Mouse (Mus musculus) neural tube, embryonic 15.5 days (tissue): ENCODE measurements around the gene Dhx32. TPM values are rescaled to one million over a fixed set of nuclear protein-coding genes. Genes with fewer than 3 reads are reported as not detected.

ENCODE experiments used
- ATAC-seq: fragments of 200-750 bp; cut with Nextera tagmentation; 2 replicates; pipeline ENCODE4 v1.8.0; 2017; ENCODE audit warnings: mild to moderate bottlenecking, moderate TSS enrichment, moderate library complexity; ENCODE audit not compliant: low FRiP score
- H3K27ac ChIP-seq: fragments of 300-500 bp; sonication (generic); replicated peaks from 2 replicates; pipeline ENCODE4 v1.5.1; 2015; ENCODE audit warnings: mild to moderate bottlenecking, inconsistent platforms
- H3K27me3 ChIP-seq: fragments of 300-500 bp; sonication (generic); replicated peaks from 2 replicates; pipeline ENCODE4 v1.6.1; 2015; ENCODE audit warnings: inconsistent platforms
- H3K36me3 ChIP-seq: fragments of 300-500 bp; sonication (generic); 2 replicates; pipeline ENCODE4 v1.6.1; 2015; ENCODE audit warnings: inconsistent platforms
- H3K4me1 ChIP-seq: fragments of 300-500 bp; sonication (generic); 2 replicates; pipeline ENCODE4 v1.6.1; 2015; ENCODE audit warnings: inconsistent platforms
- H3K4me2 ChIP-seq: fragments of 300-500 bp; sonication (generic); 2 replicates; pipeline ENCODE4 v1.6.1; 2015; ENCODE audit warnings: inconsistent platforms, mild to moderate bottlenecking, moderate library complexity
- H3K4me3 ChIP-seq: fragments of 300-500 bp; sonication (generic); replicated peaks from 2 replicates; pipeline ENCODE4 v1.5.1; 2015; ENCODE audit warnings: mild to moderate bottlenecking, inconsistent platforms
- H3K9ac ChIP-seq: fragments of 300-500 bp; sonication (generic); replicated peaks from 2 replicates; pipeline ENCODE4 v1.6.1; 2015; ENCODE audit warnings: mild to moderate bottlenecking, inconsistent platforms
- H3K9me3 ChIP-seq: fragments of 300-500 bp; sonication (generic); replicated peaks from 2 replicates; pipeline ENCODE4 v1.6.1; 2016; ENCODE audit warnings: inconsistent platforms
- WGBS: fragments of 180-500 bp; shearing (Covaris S2); methylation state at CpG from one replicate; pipeline ENCODE4 v1.1.7; 2015; ENCODE audit warnings: mixed read lengths; 5-methylcytosine and 5-hydroxymethylcytosine counted together
- polyA plus RNA-seq: library from polyadenylated mRNA; unstranded; fragments of >200 nt; fragmentation: Nextera tagmentation; extraction: Ambion mirVana; gene quantifications from 2 replicates; pipeline ENCODE4 v1.2.1, GENCODE M21; 2015

Gene Dhx32
- polyA plus RNA-seq, 1 experiment from 2014 or later, result 37.4 TPM

DNA sequence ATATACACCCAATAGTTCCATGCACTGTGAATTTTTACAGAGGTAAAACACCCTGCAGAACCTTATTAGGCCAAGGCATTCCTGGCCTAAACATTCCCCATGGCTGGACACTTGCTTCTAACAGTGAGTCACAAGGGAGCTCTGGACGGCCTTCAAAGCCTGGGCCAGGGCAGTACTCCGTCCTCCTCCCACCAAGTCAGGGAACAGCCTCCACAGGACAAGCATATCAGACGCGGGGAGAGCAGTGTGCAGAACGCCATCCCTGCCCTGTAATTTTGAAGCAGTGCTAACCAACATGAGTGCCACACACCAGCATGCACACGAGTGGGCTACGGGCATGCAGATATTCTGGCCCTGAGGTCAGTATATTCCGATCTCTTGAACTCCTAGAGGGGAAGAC is 35.2 kb downstream of the Dhx32 start:
- Histone ChIP-seq H3K4me3 (no peak overlapping the region), H3K9me3 (no peaks in the 10 kb centered on the region), H3K9ac (no peak overlapping the region), H3K4me2 (no peak overlapping the region), H3K27ac (no peak overlapping the region), H3K4me1 (peaks cover 7% of the 10 kb centered on the region; the same call in 1 of the 2 replicates), H3K27me3 (no peaks in the 10 kb centered on the region), H3K36me3 (peaks cover 10% of the 10 kb centered on the region)
- no peak for ATAC-seq
- 86% methylated on average over 8 of the region's 8 CpGs for WGBS

DNA sequence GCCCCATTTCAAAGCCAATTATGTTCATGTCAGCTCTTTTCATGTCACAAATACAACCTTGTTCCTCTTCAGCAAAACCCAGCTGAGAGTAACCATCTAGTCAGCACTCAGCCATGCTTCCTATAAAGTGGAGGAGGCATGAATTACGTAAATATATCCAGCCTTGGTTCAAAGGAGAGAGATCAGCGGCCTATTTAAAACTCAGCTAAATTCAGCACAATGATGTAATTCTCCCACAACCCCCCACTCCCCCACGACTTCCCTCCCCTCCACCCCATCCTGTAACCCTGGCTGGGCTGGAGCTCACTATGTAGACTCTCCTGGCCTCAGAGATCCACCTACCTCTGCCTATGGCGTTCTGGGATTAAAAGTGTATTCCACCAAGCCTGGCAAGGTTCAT is 37.8 kb downstream of the Dhx32 start:
- WGBS, result 78% methylated on average over 4 of the region's 4 CpGs
- ATAC-seq, result no peak

DNA sequence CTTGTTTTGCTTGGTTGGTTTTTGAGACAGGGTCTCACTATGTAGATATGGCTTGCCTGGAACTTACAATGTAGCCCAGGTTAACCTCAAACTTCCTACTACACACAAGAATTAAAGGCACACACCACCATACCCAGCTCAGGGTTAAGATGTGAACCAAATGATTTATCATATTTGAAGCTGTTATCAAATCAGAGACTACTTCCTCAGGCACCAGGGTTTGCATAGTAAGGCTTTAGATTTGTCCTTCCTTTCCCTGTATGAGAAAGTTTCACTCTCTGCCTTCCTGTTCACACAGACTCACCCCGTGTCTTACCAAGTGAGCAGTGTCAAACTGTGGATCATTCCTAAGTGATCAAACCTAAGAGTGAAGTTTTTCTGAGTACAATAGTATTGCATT is 38.3 kb downstream of the Dhx32 start:
- H3K4me1 ChIP-seq, result no peaks in the 10 kb centered on the region
- no peak overlapping the region for H3K4me2 ChIP-seq
- H3K27ac ChIP-seq, result peak overlapping the region; percentile 51; the same call in 1 of the 2 replicates
- H3K27me3 ChIP-seq, result no peaks in the 10 kb centered on the region
- no peak overlapping the region for H3K4me3 ChIP-seq
- H3K9ac ChIP-seq, result no peak overlapping the region
- 80% methylated on average over 1 of the region's 1 CpGs for WGBS
- ATAC-seq, result no peak
- peaks cover 29% of the 10 kb centered on the region for H3K36me3 ChIP-seq
- H3K9me3 ChIP-seq, result no peaks in the 10 kb centered on the region

More for the DNA sequence above, 37.8 kb downstream of the Dhx32 start:
- no peaks in the 10 kb centered on the region for H3K4me1 ChIP-seq
- no peaks in the 10 kb centered on the region for H3K9me3 ChIP-seq
- H3K36me3 ChIP-seq, result peaks cover 29% of the 10 kb centered on the region
- H3K27ac ChIP-seq, result no peak overlapping the region
- H3K27me3 ChIP-seq, result no peaks in the 10 kb centered on the region
- H3K9ac ChIP-seq, result no peak overlapping the region
- H3K4me2 ChIP-seq, result no peak overlapping the region
- no peak overlapping the region for H3K4me3 ChIP-seq

DNA sequence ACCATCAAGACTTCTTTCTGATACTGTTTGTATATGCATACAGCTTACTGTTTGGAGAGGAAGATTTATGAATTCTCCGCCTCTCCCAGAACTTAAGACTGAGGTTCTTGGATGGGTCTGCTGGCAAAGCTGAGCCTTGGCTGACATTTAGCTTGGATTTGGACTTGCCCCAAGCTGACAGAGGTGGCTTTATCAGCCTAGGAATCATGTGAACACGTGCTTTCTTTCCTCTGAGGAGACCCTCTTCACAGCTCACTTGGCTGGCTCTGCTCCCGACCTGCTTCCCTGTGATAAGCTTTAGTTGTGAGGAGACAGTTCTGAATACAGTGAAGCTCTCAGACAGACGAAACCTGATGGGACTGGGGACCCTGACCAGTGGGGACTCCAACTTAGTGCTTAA is 38.9 kb downstream of the Dhx32 start:
- H3K4me1 ChIP-seq, result no peaks in the 10 kb centered on the region
- H3K36me3 ChIP-seq, result peaks cover 28% of the 10 kb centered on the region
- no peak overlapping the region for H3K4me2 ChIP-seq
- H3K27ac ChIP-seq, result peak overlapping the region; percentile 51
- no peaks in the 10 kb centered on the region for H3K9me3 ChIP-seq
- H3K27me3 ChIP-seq, result no peaks in the 10 kb centered on the region
- no peak overlapping the region for H3K4me3 ChIP-seq
- ATAC-seq, result no peak
- H3K9ac ChIP-seq, result no peak overlapping the region
- WGBS, result 59% methylated on average over 4 of the region's 4 CpGs

DNA sequence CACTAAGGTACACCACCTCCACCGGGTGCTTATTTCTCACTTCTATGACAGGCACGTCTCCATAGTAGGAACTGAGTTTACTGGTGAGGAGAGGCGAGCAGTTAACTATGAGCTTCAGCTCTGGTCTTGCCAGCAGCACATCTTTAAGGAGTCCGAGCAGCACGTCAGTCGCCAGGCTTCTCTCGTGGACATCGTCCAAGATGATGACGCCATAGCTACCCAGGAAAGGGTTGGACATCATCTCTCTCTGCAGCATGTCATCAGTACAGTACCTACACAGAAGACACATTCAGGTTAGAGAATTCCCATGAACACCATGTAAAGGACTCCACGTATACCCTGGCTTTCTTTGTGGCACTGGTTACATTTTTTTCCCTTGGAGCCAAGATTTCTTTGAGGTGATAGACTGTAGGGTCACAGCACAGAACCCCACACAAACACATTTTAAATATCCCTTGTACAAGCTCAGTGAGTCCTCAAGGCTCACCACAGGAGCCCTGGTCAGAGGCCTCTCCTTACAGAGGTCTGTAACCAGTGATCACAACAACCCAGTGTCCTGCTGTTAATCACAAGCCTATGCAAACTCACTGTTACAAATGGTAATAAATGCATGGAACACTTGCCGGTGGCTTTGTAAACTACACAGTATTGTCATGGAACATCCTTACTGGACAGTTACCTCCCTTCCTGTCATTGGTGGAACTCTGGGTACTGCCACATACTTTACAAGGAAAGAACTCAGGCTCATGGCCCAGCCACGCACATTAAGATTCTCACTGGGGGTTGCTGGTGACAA is 39.8 kb downstream of the Dhx32 start:
- H3K9ac ChIP-seq, result no peak overlapping the region
- no peaks in the 10 kb centered on the region for H3K27me3 ChIP-seq
- H3K27ac ChIP-seq, result no peak overlapping the region; the same call in 1 of the 2 replicates
- no peaks in the 10 kb centered on the region for H3K9me3 ChIP-seq
- no peak overlapping the region for H3K4me3 ChIP-seq
- peaks cover 21% of the 10 kb centered on the region for H3K36me3 ChIP-seq
- no peaks in the 10 kb centered on the region for H3K4me1 ChIP-seq
- ATAC-seq, result no peak; the same call in 1 of the 2 replicates
- 88% methylated on average over 12 of the region's 12 CpGs for whole genome bisulfite sequencing
- no peak overlapping the region for H3K4me2 ChIP-seq

DNA sequence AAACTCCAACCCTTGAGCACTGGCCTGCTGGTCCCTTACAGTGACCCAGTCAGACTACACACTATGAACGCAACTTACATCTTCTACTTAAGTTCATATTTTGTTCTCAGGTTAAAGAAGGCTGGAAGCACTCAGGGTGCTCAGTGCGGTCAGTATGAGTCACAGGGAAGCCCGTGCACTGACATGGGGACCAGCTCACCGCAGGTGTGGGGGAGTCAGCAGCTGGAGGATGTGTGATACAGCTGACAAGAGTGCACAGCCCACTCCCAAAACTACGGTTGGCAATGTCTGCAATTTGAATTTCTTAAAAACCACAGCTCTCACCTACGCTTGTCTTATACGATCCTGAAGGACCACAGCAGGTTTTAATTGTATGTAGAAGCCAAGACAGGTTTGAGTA is 42.0 kb downstream of the Dhx32 start:
- H3K36me3 ChIP-seq, result peaks cover 22% of the 10 kb centered on the region
- H3K4me1 ChIP-seq, result no peaks in the 10 kb centered on the region
- H3K9ac ChIP-seq, result no peak overlapping the region
- ATAC-seq, result no peak
- no peak overlapping the region for H3K4me2 ChIP-seq
- H3K27me3 ChIP-seq, result no peaks in the 10 kb centered on the region
- no peak overlapping the region for H3K4me3 ChIP-seq
- no peak overlapping the region for H3K27ac ChIP-seq
- H3K9me3 ChIP-seq, result no peaks in the 10 kb centered on the region
- 94% methylated on average over 7 of the region's 7 CpGs for WGBS

DNA sequence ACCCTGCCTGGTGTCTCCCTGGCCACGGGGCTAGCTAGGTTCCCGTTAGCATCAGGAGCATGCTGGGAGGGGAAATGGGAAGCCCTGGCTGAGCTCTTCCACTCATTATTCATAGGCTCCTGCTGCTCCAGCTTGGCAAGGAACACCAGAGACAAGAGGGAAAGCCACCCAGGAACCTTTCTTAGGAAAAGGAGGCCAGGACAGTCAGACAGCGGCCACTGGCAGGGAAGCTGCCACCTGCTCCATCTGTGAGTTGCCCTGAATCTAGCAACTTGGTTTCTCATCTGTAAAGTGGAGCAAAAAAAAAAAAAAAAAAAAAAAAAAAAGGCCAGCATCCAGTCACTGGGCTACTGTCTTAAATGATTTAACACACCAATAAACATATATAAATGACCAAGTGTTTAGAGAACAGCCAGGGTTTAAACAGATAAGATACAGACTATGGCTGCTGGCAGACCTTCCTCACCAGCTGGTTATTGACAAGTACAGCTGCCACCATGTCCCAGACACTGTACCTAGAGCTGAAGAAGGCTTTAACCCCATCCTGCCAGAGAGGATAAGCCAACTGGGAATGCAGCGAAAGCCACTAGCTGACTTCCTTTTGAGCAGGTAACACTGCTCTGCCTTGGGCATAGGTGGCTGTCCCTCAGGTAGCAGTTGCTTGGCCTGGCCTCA is 50.4 kb downstream of the Dhx32 start:
- no peaks in the 10 kb centered on the region for H3K9me3 ChIP-seq
- H3K4me1 ChIP-seq, result no peaks in the 10 kb centered on the region
- H3K36me3 ChIP-seq, result peaks cover 12% of the 10 kb centered on the region
- ATAC-seq, result no peak
- WGBS, result 64% methylated on average over 4 of the region's 4 CpGs
- no peak overlapping the region for H3K9ac ChIP-seq
- no peak overlapping the region for H3K4me2 ChIP-seq
- no peak overlapping the region for H3K27ac ChIP-seq
- H3K27me3 ChIP-seq, result no peaks in the 10 kb centered on the region
- H3K4me3 ChIP-seq, result no peak overlapping the region

DNA sequence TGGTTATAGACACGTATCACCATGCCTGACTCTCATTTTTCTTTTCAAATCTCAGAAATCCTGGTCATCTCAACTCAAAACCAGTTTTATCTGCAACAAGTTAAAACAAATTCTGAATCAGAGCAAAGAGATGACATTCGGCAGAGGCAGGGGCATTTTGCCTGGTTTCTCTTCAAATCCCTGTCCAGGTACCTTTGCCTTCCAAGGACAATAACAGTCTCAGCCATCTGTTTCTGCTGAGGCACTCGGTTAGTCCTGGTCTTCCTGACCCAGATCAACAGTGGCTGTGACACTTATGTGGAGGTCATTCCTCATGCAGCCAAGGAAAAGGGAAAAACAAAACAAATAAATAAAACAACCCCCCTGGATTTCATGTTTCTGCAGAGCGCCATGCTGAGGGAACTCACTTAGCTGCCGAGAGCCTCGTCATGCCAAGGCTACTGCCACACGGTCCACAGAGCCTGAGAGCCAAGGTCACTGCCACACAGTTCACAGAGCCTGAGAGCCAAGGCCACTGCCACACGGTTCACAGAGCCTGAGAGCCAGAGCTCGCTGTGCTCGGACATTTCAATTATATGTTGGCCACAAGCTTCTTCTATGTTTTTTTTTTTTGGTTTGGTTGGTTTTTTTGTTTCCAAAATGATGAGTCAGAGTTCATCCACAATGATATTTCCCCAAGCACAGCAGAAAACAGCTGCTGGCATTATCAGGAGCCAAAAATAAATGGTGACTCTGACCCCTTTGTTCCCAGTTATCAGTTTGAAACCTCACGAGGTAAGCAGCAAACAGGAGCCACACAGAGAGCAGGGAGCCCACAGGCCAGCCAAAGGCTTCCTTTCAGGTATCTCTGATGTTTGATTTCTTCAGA is 52.0 kb downstream of the Dhx32 start:
- no peaks in the 10 kb centered on the region for H3K9me3 ChIP-seq
- peaks cover 9% of the 10 kb centered on the region for H3K36me3 ChIP-seq
- H3K27ac ChIP-seq, result no peak overlapping the region
- H3K27me3 ChIP-seq, result no peaks in the 10 kb centered on the region
- no peak overlapping the region for H3K9ac ChIP-seq
- no peak overlapping the region for H3K4me3 ChIP-seq
- no peak for ATAC-seq
- 82% methylated on average over 11 of the region's 11 CpGs for WGBS
- no peaks in the 10 kb centered on the region for H3K4me1 ChIP-seq
- no peak overlapping the region for H3K4me2 ChIP-seq

DNA sequence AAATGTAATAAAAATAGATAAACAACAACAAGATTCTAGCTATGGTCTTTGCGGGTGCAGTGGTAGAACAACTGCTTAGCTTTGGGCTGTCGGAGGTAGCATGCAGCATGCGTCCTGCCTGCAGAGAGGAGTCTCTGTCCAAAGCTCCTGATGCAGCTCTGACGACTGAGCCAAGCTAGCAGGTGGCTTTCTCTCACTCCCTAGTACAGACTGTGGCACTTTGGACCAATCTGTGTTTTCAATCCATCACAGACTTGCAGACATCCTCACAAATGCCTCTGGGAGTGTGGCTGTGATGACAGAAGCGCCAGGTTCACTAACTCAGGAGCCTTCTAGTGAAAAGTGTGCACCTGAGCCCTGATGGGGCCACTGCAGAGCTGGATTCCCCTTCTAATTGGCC is 53.2 kb downstream of the Dhx32 start:
- Histone ChIP-seq H3K9ac (no peak overlapping the region), H3K4me1 (no peaks in the 10 kb centered on the region)
- WGBS, result 78% methylated on average over 5 of the region's 5 CpGs

DNA sequence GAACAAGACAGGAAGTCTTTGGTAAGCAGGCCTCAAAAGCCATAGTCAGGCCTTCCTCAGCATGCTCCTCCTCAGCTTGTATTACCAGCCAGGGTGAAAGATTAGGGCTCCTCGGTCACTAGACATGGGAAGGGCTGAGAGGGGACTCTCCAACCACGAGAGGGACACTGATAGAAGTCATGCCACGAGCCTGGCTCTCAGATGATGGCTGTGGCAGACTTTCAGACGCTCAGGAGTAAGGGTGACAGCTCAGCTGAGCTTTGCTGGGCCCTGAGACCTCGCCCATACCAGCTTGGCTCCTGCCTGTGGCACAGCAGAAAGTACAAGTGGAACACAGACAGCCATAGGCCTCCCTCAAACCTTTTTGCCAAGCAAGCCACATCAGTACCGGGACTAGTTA is 55.5 kb downstream of the Dhx32 start:
- Histone ChIP-seq H3K9me3 (no peaks in the 10 kb centered on the region), H3K4me1 (no peaks in the 10 kb centered on the region), H3K27me3 (no peaks in the 10 kb centered on the region), H3K36me3 (peaks cover 26% of the 10 kb centered on the region), H3K4me2 (no peak overlapping the region), H3K4me3 (no peak overlapping the region), H3K27ac (no peak overlapping the region), H3K9ac (no peak overlapping the region)
- 95% methylated on average over 6 of the region's 6 CpGs for WGBS
- no peak for ATAC-seq

More for the DNA sequence above, 53.2 kb downstream of the Dhx32 start:
- Histone ChIP-seq H3K27me3 (no peaks in the 10 kb centered on the region), H3K36me3 (peaks cover 11% of the 10 kb centered on the region), H3K4me3 (no peak overlapping the region), H3K4me2 (no peak overlapping the region), H3K9me3 (no peaks in the 10 kb centered on the region), H3K27ac (no peak overlapping the region)
- ATAC-seq, result no peak

DNA sequence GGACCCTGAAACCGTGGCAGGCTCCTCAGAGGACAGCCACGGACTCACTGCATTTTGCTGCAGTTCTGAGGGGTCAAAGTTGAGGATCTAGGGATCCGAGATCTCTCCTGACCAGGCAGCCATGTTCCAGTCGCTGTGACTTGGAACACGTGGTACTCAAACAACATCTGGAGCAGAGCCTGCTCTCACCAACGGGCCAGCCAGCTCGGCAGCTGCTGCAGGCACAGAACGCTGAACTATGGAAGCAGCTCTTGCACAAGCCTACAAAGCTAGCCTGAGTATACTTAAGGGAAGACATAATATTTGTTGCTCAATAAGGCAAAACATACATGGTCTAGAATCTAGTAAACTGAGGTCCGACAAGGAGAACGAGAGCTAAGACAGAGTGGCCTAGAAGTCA is 57.0 kb downstream of the Dhx32 start:
- no peak for ATAC-seq
- no peaks in the 10 kb centered on the region for H3K9me3 ChIP-seq
- 87% methylated on average over 10 of the region's 10 CpGs for WGBS
- no peaks in the 10 kb centered on the region for H3K4me1 ChIP-seq
- no peaks in the 10 kb centered on the region for H3K27me3 ChIP-seq
- H3K36me3 ChIP-seq, result peaks cover 38% of the 10 kb centered on the region
- H3K4me2 ChIP-seq, result no peak overlapping the region
- no peak overlapping the region for H3K9ac ChIP-seq
- no peak overlapping the region for H3K27ac ChIP-seq
- H3K4me3 ChIP-seq, result no peak overlapping the region
